Mouse (Mus musculus): ENCODE data around the gene Hipk2.

DNA sequence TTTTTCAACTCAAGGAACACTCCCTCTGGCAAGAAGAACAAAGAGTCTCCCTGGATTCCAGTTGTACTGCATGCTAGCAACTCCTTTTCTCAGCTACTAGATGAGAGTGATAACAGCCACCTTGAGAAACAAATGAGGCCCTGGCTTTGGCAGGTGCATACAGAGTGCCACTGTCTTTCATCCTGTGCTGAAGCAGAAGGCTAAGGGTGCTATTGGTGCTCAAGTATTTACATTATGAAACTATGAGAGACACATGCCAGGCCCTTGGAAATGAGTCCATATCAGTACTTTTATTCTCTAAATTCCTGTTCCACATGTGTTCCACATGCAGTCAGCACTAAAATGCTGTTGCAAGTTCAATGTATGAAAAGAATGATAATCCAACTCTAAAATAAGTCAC is 79.0 kb downstream of the Hipk2 start:
- TF ChIP-seq CTCF (IDR thresholded peaks at IDR 0.05; ENCODE audit: control insufficient read depth, insufficient read depth, low read length), result no peak
- no peak for TF ChIP-seq POLR2A (IDR thresholded peaks at IDR 0.05; ENCODE audit: borderline replicate concordance, control insufficient read depth, low read depth, low read length)

Measured in bone marrow, adult 2 months (tissue).